Comparison of ENCODE assay signal across 8 mouse cellular contexts in the genomic region with DNA sequence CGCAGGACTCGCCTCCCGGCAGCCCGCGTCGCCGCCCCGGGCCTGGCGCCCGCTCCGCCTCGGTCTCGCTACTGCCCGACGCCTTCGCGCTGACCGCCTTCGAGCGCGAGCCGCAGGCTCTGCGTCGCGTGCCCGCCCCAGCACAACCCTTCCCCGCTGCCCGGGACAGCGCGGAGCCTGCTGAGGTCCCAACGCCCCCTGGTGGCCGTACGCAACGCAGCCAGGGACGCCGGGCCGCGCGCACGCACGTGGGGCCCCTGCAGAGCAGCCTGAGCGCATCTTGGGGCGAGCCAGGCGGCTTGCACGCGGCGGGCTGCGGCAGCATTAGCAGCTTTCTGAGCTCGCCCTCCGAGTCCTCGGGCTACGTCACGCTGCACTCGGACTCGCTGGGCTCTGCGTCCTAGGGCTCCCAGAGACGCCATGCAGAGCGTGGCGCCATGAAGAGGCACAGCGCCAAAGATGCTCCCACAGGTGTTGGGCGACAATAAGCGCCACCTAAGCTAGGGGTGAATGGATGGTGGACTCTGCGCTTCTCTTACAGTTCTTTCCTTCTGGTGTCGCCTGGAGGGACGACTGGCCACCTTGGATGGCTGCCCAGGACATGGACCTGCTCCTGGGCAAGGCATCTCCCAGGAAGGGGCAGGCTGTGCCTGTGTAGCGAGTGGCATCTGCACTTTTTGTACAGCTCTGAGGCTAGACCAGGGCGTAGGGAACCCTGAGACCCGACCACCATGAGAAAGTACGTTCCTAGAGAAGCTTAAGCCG. TPM values are rescaled to one million over a fixed set of nuclear protein-coding genes. Genes with fewer than 3 reads are reported as not detected.
DNase-seq lines count a peak whose midpoint lies in the region; ATAC-seq and TF ChIP-seq lines count a peak whose summit lies in the region.

No protein-coding gene starts in this region.

- intact Hi-C loops in left cerebral cortex, adult 2 months (cut with DNase I): no loop called here

- ATAC-seq in common myeloid progenitor, adult 5-6 weeks (replicated peaks; ENCODE audit: low read depth, poor library complexity, severe bottlenecking): peak; percentile 78

- H3K27ac ChIP-seq in left cerebral cortex, adult 2 months: no peak overlapping the region

- peak overlapping the region; percentile 39 for H3K4me3 ChIP-seq in left cerebral cortex, adult 2 months

- DNase-seq in WW6 (ENCODE audit: low read depth, low spot score): peak; percentile 63
- peak; percentile 92 for DNase-seq in gastrocnemius, postnatal 10 days
- DNase-seq in induced T-regulatory cell, adult 2 months (ENCODE audit: low read depth): peak; percentile 89
- DNase-seq in left cerebral cortex, adult 2 months (ENCODE audit: extremely low spot score in 1 of 2, low spot score in 2 of 2): peak; percentile 85 to 88
- DNase-seq in lung, postnatal 4 days: peak; percentile 90 to 91
- peak; percentile 88 for DNase-seq in retina, postnatal 7 days (ENCODE audit: low read depth, low spot score)
- peak; percentile 72 to 76 for DNase-seq in urinary bladder, adult 18-20 months (ENCODE audit: low spot score in 2 of 2)

- TF ChIP-seq CTCF in left cerebral cortex, adult 2 months (IDR thresholded peaks at IDR 0.05): peak; percentile 94

RNA-seq across cellular contexts. Expression of a gene that starts 8.1 kb away (rescaled TPM):
- total RNA-seq in common myeloid progenitor, adult 5-6 weeks (2017): not detected in 2 replicates
- not detected for total RNA-seq in gastrocnemius, postnatal 10 days (2021)
- total RNA-seq in left cerebral cortex, adult 2 months (2021): under 1 TPM; 0.30 to 0.32 TPM

RNA-seq across cellular contexts. Expression of a gene that starts 9.3 kb away (rescaled TPM):
- total RNA-seq in common myeloid progenitor, adult 5-6 weeks (2017): under 0.01 TPM in 1 of 2 replicates, not detected in the other
- 10 to 100 TPM; 25.1 to 32.2 TPM for total RNA-seq in gastrocnemius, postnatal 10 days (2021)
- total RNA-seq in left cerebral cortex, adult 2 months (2021): 10 to 100 TPM; 29.6 to 35.9 TPM

RNA-seq across cellular contexts. Expression of a gene that starts 13.7 kb away (rescaled TPM):
- total RNA-seq in common myeloid progenitor, adult 5-6 weeks (2017): 12.2 and 17.7 TPM in 2 replicates
- total RNA-seq in gastrocnemius, postnatal 10 days (2021): 10 to 100 TPM; 17.3 to 19.1 TPM
- 10 to 100 TPM; 49.8 to 54.3 TPM for total RNA-seq in left cerebral cortex, adult 2 months (2021)

RNA-seq across cellular contexts. Expression of a gene that starts 35.4 kb away (rescaled TPM):
- total RNA-seq in common myeloid progenitor, adult 5-6 weeks (2017): not detected in 2 replicates
- total RNA-seq in gastrocnemius, postnatal 10 days (2021): under 1 TPM in 1 of 2 experiments, not detected in 1; 0.40 TPM
- 10 to 100 TPM; 17.0 to 18.6 TPM for total RNA-seq in left cerebral cortex, adult 2 months (2021)

RNA-seq across cellular contexts. Expression of a gene that starts 42.2 kb away (rescaled TPM):
- 3,442 and 3,905 TPM in 2 replicates for total RNA-seq in common myeloid progenitor, adult 5-6 weeks (2017)
- 100 to 1,000 TPM; 305 to 332 TPM for total RNA-seq in gastrocnemius, postnatal 10 days (2021)
- 100 to 1,000 TPM; 171 to 172 TPM for total RNA-seq in left cerebral cortex, adult 2 months (2021)

Comparison
In these comparisons a context has a peak if more than half of its experiments do, and no peak if none do; other contexts are left out.
1. RNA of a gene that starts 9.3 kb away (total RNA-seq): 29.6 to 35.9 TPM in left cerebral cortex, adult 2 months and 25.1 to 32.2 TPM in gastrocnemius, postnatal 10 days; under 0.01 TPM in common myeloid progenitor, adult 5-6 weeks; every median in the first group is over 10 times any median in the second.
2. Peak in every context shown above with its lines, with median percentiles within 50 percentile points of each other: DNase-seq.